Mouse (Mus musculus) heart, embryonic 16.5 days (tissue): ENCODE measurements around the gene Gm42674. TPM values are rescaled to one million over a fixed set of nuclear protein-coding genes. Genes with fewer than 3 reads are reported as not detected.

Experiments
- ATAC-seq: fragments of 200-750 bp; cut with Nextera tagmentation; replicated peaks from 2 replicates; pipeline ENCODE4 v1.8.0; 2017; ENCODE audit warnings: moderate number of reproducible peaks; ENCODE audit not compliant: insufficient read depth, low FRiP score; ENCODE audit errors: extremely low read depth
- H3K27ac ChIP-seq: fragments of 300-500 bp; sonication (generic); 2 replicates; pipeline ENCODE4 v1.5.1; 2014; ENCODE audit warnings: mild to moderate bottlenecking, low read length, control low read depth, moderate library complexity
- H3K27me3 ChIP-seq: fragments of 300-500 bp; sonication (generic); 2 replicates; pipeline ENCODE4 v1.6.1; 2014; ENCODE audit warnings: low read length, mixed read lengths; ENCODE audit not compliant: control insufficient read depth, insufficient read depth
- H3K36me3 ChIP-seq: fragments of 300-500 bp; sonication (generic); 2 replicates; pipeline ENCODE4 v1.6.1; 2014; ENCODE audit not compliant: control insufficient read depth, insufficient read depth
- H3K4me1 ChIP-seq: fragments of 300-500 bp; sonication (generic); 2 replicates; pipeline ENCODE4 v1.6.1; 2014; ENCODE audit warnings: low read length, mixed read lengths; ENCODE audit not compliant: control insufficient read depth, insufficient read depth
- H3K4me2 ChIP-seq: fragments of 300-500 bp; sonication (generic); 2 replicates; pipeline ENCODE4 v1.6.1; 2014; ENCODE audit warnings: low read depth, mild to moderate bottlenecking, control low read depth, low read length
- H3K4me3 ChIP-seq: fragments of 300-500 bp; sonication (generic); 2 replicates; pipeline ENCODE4 v1.5.1; 2014; ENCODE audit warnings: mild to moderate bottlenecking, control low read depth, low read length
- H3K9ac ChIP-seq: fragments of 300-500 bp; sonication (generic); 2 replicates; pipeline ENCODE4 v1.6.1; 2014; ENCODE audit warnings: low read length, control low read depth
- H3K9me3 ChIP-seq: fragments of 300-500 bp; sonication (generic); replicated peaks from 2 replicates; pipeline ENCODE4 v1.6.1; 2016; ENCODE audit warnings: low read length; ENCODE audit not compliant: control insufficient read depth
- WGBS: fragments of 180-500 bp; shearing (Covaris S2); extraction: QIAGEN DNeasy Blood & Tissue Kit; methylation state at CpG from one replicate; pipeline ENCODE4 v1.1.7; 2014; 5-methylcytosine and 5-hydroxymethylcytosine counted together
- polyA plus RNA-seq: library from polyadenylated mRNA; unstranded; fragments of >200 nt; fragmentation: Nextera tagmentation; extraction: Ambion mirVana; gene quantifications from 2 replicates; pipeline ENCODE4 v1.2.1, GENCODE M21; 2015

The Gm42674 gene
- polyA plus RNA-seq, 1 experiment from 2014 or later, result not detected

DNA sequence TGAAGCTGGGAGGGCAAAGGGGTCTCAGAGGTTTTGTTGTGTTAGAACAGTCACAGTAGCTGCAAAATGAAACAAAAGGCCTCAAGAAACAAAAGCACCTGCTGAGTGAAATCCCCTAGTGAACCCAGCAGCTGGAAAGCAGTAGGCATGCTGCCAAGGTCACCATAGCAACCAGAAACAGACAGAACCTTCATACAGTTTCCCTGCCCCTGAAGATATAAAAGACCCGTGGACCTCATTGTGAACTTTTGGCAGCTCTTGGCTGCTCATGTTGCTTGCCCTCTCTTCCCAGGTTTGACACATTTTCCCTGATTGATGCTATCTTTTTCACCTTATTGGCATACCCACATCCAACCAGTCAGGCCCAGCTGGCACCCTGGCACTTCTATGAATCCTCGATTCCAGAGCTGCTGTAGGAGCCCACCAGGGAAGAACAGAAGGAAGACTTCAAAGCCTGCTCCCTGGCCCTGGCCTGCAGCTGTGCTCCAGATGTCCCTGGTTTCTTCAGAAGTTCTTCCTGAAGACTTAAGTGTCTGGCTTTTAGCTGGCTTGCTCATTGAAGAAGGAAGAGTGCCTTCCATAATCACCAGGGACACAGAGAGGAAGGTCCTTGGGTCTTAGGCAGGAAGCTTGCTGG, 21.8 kb downstream of the Gm42674 start:
- Histone ChIP-seq H3K4me2 (no peak overlapping the region), H3K27ac (no peak overlapping the region), H3K36me3 (no peaks in the 10 kb centered on the region), H3K9me3 (no peaks in the 10 kb centered on the region), H3K9ac (no peak overlapping the region), H3K4me1 (peaks cover 5% of the 10 kb centered on the region), H3K27me3 (no peaks in the 10 kb centered on the region), H3K4me3 (no peak overlapping the region)
- ATAC-seq, result no peak; the same call in 1 of the 2 replicates
- 26% methylated on average over 2 of the region's 2 CpGs for WGBS

DNA sequence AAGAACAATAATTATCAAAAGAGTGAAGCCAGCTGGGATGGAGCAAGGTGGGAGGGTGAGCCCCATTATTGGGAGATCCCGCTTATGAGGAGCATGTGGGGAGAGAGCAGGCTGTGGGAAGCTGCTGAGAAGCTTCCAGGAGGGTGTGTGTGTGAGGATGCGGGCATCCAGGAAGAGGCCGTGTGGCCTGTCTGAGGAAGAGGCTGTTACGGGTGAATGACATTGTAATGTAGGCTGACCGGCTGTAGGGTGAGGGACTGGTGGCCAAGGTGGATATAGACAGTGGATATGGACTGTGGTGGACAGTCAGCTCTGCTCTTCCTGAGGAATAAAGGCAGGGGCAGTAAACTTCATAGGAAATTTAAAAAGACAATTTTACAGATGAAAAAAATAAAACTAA, 23.8 kb downstream of the Gm42674 start:
- Histone ChIP-seq H3K4me3 (no peak overlapping the region), H3K4me2 (no peak overlapping the region), H3K4me1 (peaks cover 5% of the 10 kb centered on the region), H3K27me3 (no peaks in the 10 kb centered on the region), H3K27ac (no peak overlapping the region), H3K36me3 (no peaks in the 10 kb centered on the region), H3K9me3 (no peaks in the 10 kb centered on the region), H3K9ac (no peak overlapping the region)
- WGBS, result 79% methylated on average over 5 of the region's 5 CpGs
- ATAC-seq, result no peak

DNA sequence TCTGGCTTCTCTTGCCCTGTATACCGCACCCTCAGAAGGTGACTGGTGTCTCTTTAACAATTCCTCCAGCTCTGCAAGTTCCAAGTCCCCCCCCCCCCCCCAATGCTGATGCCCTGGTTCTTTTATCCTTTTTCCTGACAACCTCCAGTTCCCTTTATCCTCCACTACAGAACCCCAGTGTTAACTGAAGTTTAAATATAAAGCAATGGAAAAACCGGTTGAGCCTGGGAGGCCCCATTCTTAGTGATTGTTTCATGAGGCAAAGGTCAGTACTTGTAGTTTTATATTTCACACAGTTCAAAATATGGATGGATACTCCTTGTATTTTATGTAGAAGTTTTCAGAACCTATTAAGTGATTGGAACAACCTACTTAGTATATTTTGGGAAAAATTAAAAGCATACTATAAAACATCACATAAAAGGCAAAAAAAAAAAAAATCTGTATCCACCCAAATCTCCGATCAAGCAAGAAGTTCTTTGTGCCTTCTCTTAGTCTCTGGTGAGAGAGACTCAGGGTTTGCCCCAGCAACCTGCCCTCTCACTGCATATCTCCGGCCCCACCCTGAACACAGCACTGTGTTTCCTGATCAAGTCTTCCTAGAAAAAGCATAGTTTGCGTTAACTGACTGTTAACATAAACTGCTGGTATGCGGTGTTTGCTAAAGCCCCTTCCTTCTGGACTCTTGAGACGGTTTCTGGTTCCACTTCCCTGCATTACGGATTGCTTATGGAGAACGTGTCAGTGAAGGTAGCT, 24.7 kb downstream of the Gm42674 start:
- no peak overlapping the region for H3K4me2 ChIP-seq
- no peak for ATAC-seq
- H3K36me3 ChIP-seq, result no peaks in the 10 kb centered on the region
- H3K4me3 ChIP-seq, result no peak overlapping the region
- no peaks in the 10 kb centered on the region for H3K27me3 ChIP-seq
- 65% methylated on average over 9 of the region's 9 CpGs for WGBS
- no peak overlapping the region for H3K27ac ChIP-seq
- peaks cover 5% of the 10 kb centered on the region for H3K4me1 ChIP-seq
- H3K9ac ChIP-seq, result no peak overlapping the region
- H3K9me3 ChIP-seq, result no peaks in the 10 kb centered on the region

DNA sequence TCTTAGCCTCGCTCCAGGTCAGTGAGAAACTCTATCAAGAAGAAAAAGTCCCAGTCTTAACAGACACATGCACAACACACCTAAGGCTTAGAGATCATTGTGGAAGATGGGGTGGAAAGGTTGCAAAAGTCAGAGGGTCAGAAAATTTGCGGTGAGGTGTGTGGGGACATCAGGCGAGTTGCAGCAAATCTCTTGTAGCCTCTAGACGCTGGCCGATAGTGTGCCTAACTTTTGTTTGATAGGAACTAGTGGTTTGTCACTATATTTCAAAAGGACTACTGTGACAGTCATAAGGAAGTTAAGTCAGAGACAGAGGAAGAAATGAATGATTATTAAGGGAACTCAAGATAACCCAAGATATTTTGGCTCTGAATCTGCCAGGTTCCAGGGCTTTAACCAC, 25.7 kb downstream of the Gm42674 start:
- Histone ChIP-seq H3K9me3 (no peaks in the 10 kb centered on the region), H3K4me3 (no peak overlapping the region), H3K4me2 (no peak overlapping the region), H3K27ac (no peak overlapping the region), H3K9ac (no peak overlapping the region), H3K4me1 (peaks cover 5% of the 10 kb centered on the region), H3K27me3 (no peaks in the 10 kb centered on the region), H3K36me3 (no peaks in the 10 kb centered on the region)
- WGBS, result 82% methylated on average over 5 of the region's 5 CpGs
- ATAC-seq, result no peak

DNA sequence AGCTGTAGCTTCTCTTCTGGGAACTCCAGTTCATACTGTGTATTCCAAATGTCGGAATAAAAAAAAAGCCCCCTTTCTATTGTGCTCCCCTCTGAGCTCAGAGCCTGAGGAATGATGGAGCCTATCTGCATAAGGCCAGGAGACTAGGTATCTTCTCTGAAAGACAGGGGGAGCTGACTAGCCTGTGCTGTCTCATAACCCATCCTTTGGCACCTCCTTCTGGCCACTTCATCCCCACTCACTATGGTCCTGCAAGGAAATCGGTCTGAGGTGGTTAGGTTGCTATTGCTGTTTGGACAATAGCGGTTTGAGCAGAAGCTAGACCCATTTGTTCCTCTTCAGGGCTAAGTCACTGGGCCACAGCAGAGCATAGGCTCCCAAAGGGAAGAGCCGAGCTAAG, 26.1 kb downstream of the Gm42674 start:
- Histone ChIP-seq H3K4me3 (no peak overlapping the region), H3K4me1 (peaks cover 3% of the 10 kb centered on the region), H3K36me3 (no peaks in the 10 kb centered on the region), H3K9ac (no peak overlapping the region), H3K27ac (no peak overlapping the region), H3K4me2 (no peak overlapping the region), H3K9me3 (no peaks in the 10 kb centered on the region), H3K27me3 (no peaks in the 10 kb centered on the region)
- 53% methylated on average over 4 of the region's 4 CpGs for WGBS
- no peak for ATAC-seq

DNA sequence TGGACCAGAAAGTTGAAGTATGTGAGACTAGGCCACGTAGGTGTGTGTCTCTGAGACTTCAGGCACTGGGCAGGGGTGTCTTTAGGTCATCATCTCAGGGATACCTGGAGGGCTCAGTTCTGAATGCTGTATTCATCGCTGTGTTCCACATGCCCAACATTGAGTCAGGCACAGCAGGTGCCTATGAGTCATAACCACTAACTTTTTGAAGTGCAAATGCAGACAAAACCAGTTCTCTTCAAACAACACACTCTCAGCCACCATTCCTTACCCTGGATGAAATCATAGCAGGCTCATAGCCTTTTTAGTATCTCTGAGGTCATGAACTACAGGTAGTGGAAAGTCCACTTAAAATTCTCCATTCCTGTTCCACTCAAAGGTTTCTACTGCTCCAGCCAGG, 27.6 kb downstream of the Gm42674 start:
- no peak for ATAC-seq
- no peak overlapping the region for H3K9ac ChIP-seq
- no peak overlapping the region for H3K27ac ChIP-seq
- no peak overlapping the region for H3K4me2 ChIP-seq
- no peaks in the 10 kb centered on the region for H3K27me3 ChIP-seq
- H3K4me1 ChIP-seq, result no peaks in the 10 kb centered on the region
- H3K36me3 ChIP-seq, result no peaks in the 10 kb centered on the region
- 83% methylated on average over 2 of the region's 2 CpGs for WGBS
- H3K4me3 ChIP-seq, result no peak overlapping the region
- no peaks in the 10 kb centered on the region for H3K9me3 ChIP-seq

DNA sequence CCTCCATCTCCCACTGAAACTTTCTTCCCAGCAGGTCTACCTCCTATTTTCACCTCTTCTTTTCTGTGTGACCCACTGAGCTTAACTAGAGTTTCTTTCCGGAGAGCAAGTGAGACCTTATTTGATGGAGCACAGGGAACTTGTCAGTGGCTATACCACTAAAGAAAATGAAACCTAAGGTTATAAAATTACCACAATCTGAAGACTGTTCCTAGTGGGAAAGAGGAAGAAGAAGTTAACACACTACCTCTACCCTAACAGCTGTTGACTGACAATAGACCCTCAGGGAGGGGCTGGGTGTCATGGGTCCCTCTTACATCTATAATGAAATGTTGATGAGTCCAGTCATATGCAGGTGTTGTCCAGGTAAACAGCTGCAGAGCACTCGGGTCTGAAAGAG, 30.3 kb downstream of the Gm42674 start:
- no peak for ATAC-seq
- H3K9me3 ChIP-seq, result no peaks in the 10 kb centered on the region
- WGBS, result 74% methylated on average over 2 of the region's 2 CpGs

DNA sequence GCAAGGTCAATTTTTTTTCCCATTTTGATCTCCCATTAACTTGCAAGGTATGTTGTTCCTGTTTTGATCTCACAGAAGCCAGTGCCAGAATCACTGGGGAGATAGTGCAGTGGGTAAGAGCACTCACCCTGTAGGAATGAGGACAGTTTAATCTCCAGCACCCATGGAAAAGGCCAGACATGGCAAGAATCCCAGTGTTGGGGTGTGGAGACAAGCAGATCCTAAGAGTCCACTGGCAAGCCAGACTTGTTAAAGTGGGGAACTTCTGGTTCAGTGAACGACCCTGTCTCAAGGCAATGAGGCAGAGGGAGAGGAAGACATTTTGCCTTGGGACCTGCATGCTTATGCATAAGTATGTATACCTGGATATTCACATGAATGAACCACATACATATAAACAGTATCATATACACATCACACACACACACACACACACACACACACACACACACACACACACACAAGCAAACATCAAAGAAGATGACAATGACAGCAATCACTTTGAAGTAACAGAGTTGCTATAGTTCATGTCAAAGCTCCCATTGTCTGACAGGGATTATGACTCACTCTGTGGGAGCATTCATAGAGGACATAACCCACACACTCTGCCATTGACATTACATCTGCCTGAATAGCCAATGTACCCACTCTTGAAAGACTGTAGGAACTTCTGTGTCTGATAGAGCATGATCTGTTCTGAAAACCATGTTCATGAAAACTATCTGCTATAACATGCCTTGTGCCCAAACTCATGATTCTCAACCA, 37.0 kb downstream of the Gm42674 start:
- WGBS, result 60% methylated on average over 1 of the region's 1 CpGs
- Histone ChIP-seq H3K36me3 (no peaks in the 10 kb centered on the region), H3K9ac (no peak overlapping the region), H3K27me3 (no peaks in the 10 kb centered on the region), H3K4me1 (no peaks in the 10 kb centered on the region), H3K9me3 (no peaks in the 10 kb centered on the region), H3K27ac (no peak overlapping the region), H3K4me3 (no peak overlapping the region), H3K4me2 (no peak overlapping the region)
- no peak for ATAC-seq

More for the DNA sequence above, 30.3 kb downstream of the Gm42674 start:
- no peaks in the 10 kb centered on the region for H3K27me3 ChIP-seq
- H3K9ac ChIP-seq, result no peak overlapping the region
- H3K4me3 ChIP-seq, result no peak overlapping the region
- no peaks in the 10 kb centered on the region for H3K4me1 ChIP-seq
- H3K36me3 ChIP-seq, result no peaks in the 10 kb centered on the region
- H3K27ac ChIP-seq, result no peak overlapping the region
- no peak overlapping the region for H3K4me2 ChIP-seq
